Mouse (Mus musculus): ENCODE results near the gene Rps27rt.
A peak's percentile ranks its signal among the peaks of the same experiment; 100 is the strongest.
"Not testable (repeated sequence)": the region's sequence is repeated elsewhere in the genome, so short reads cannot be mapped to it uniquely, and the experiment has no call there.

The Rps27rt gene

GRCm38 (mm10) chr9:114982689-114983360, at the start of gene Rps27rt:
Gene Rps27rt (minus strand): TSS chr9:114982739.
- no peak for DNase-seq

- DNase-seq = not testable (repeated sequence)
These were observed 48.5 kb upstream of the Rps27rt start for GRCm38 (mm10) chr9:115031046-115031445.

GRCm38 (mm10) chr9:115030581-115030980, 48.0 kb upstream of the Rps27rt start:
- no peak for DNase-seq

- no peak for DNase-seq
These were observed 46.8 kb upstream of the Rps27rt start for GRCm38 (mm10) chr9:115029307-115029706.

GRCm38 (mm10) chr9:115023708-115024383, 41.3 kb upstream of the Rps27rt start:
- DNase-seq = no peak

- no peak for DNase-seq
These were observed 40.6 kb upstream of the Rps27rt start for GRCm38 (mm10) chr9:115023137-115023536.

GRCm38 (mm10) chr9:115021419-115021818, 38.9 kb upstream of the Rps27rt start:
- DNase-seq = no peak

GRCm38 (mm10) chr9:115020141-115020540, 37.6 kb upstream of the Rps27rt start:
- DNase-seq = no peak

- DNase-seq = no peak
These were observed 29.8 kb upstream of the Rps27rt start for GRCm38 (mm10) chr9:115012367-115012766.

- no peak for DNase-seq
These were observed 25.7 kb upstream of the Rps27rt start for GRCm38 (mm10) chr9:115008194-115008593.

GRCm38 (mm10) chr9:115007776-115008175, 25.2 kb upstream of the Rps27rt start:
- no peak for DNase-seq

- DNase-seq = no peak
These were observed 22.9 kb upstream of the Rps27rt start for GRCm38 (mm10) chr9:115005446-115005845.

- no peak for DNase-seq
These were observed 17.2 kb upstream of the Rps27rt start for GRCm38 (mm10) chr9:114999771-115000146.

GRCm38 (mm10) chr9:114999010-114999770, 16.7 kb upstream of the Rps27rt start:
- no peak for DNase-seq

GRCm38 (mm10) chr9:114996489-114996888, 13.9 kb upstream of the Rps27rt start:
- no peak for DNase-seq

- no peak for DNase-seq
These were observed 13.2 kb upstream of the Rps27rt start for GRCm38 (mm10) chr9:114995716-114996115.

GRCm38 (mm10) chr9:114995250-114995649, 12.7 kb upstream of the Rps27rt start:
- no peak for DNase-seq

- no peak for DNase-seq
These were observed 10.0 kb upstream of the Rps27rt start for GRCm38 (mm10) chr9:114992528-114992927.

- peak; percentile 82 to 90 for DNase-seq
These were observed 7.9 kb upstream of the Rps27rt start for GRCm38 (mm10) chr9:114990421-114990820.

GRCm38 (mm10) chr9:114988610-114989327, 6.2 kb upstream of the Rps27rt start:
- DNase-seq = no peak

- DNase-seq = no peak
These were observed 5.5 kb upstream of the Rps27rt start for GRCm38 (mm10) chr9:114988029-114988428.

GRCm38 (mm10) chr9:114986361-114986760, 3.8 kb upstream of the Rps27rt start:
- DNase-seq = no peak

GRCm38 (mm10) chr9:114985741-114986140, 3.2 kb upstream of the Rps27rt start:
- no peak for DNase-seq
